Mouse (Mus musculus) embryonic stem cell, embryonic (primary cell): ENCODE measurements around the gene Yipf6.
"Not testable (repeated sequence)": the region's sequence is repeated elsewhere in the genome, so short reads cannot be mapped to it uniquely, and the experiment has no call there.

Experiments
- CTCF ChIA-PET, 4 experiments: fragments of 300-600 bp in 2 of 4; fragments of 350-600 bp in 2 of 4; sonication (Branson Sonifier 250); formaldehyde crosslinking; loops; one replicate each; lab custom pipeline; 2022; ENCODE audit warnings: inconsistent platforms in 2 of 4; lab: Charles Lee
- POLR2A ChIA-PET, 4 experiments: fragments of 300-600 bp in 2 of 4; fragments of 350-600 bp in 2 of 4; sonication (Branson Sonifier 250); formaldehyde crosslinking; loops; one replicate each; lab custom pipeline; 2022; ENCODE audit warnings: antibody characterized with exemption in 4 of 4, inconsistent platforms in 1 of 4; lab: Charles Lee

Yipf6 gene

GRCm38 (mm10) chrX:98936101-98936500, at the start of gene Yipf6:
Gene Yipf6 (plus strand): TSS chrX:98936316.
- CTCF ChIA-PET: interaction anchor here in 3 of 4 experiments (0.5 to 1.3 kb wide), 5 partner anchors 16 to 123 kb away, joined by 3 to 8 read pairs (median 3); no protein-coding TSS in a partner anchor
- POLR2A ChIA-PET: interaction anchor here in 3 of 4 experiments (0.7 to 2.1 kb wide), 8 partner anchors 9 to 621 kb away, joined by 3 to 12 read pairs (median 3); partner anchors contain the start of gene Ophn1 (in 1 of the 3)

DNA sequence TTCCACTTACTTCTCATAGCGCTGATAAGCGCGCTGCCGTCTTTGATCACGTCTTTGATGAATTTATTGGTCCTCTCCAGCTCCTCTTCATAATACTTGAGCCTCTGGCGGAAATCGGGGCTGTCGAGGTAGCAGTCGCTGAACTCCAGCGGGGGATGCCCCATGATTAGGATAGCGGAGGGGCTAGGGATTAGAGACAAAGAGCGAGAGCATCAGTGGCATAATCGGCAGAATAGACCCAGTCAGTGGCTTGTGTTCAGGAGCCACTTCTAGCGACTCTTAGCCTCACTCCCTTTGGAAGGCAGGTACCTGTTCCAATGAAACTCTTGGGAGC, 46.1 kb upstream of the Yipf6 start:
- ChIA-PET CTCF (no interaction called here), POLR2A (interaction anchor here in 1 of 4 experiments (0.7 kb wide), 1 partner anchor 77 kb away, joined by 3 read pairs; no protein-coding TSS in a partner anchor)

GRCm38 (mm10) chrX:98890406-98891116, 45.6 kb upstream of the Yipf6 start, which contains the start of gene Ophn1:
Gene Ophn1 (minus strand): TSS chrX:98891025.
- POLR2A ChIA-PET: interaction anchor here in 2 of 4 experiments (0.7 to 1.1 kb wide), 3 partner anchors 9 to 76 kb away, joined by 3 read pairs; no protein-coding TSS in a partner anchor
- CTCF ChIA-PET: no interaction called here

GRCm38 (mm10) chrX:98898307-98898706, 37.8 kb upstream of the Yipf6 start:
- POLR2A ChIA-PET: no interaction called here
- CTCF ChIA-PET: no interaction called here

GRCm38 (mm10) chrX:98904226-98904625, 31.9 kb upstream of the Yipf6 start:
- ChIA-PET CTCF (no interaction called here), POLR2A (no interaction called here)

- ChIA-PET CTCF (interaction anchor here in 1 of 4 experiments (1.2 kb wide), 1 partner anchor 10 kb away, joined by 3 read pairs; no protein-coding TSS in a partner anchor), POLR2A (no interaction called here)
These were observed 27.2 kb upstream of the Yipf6 start for GRCm38 (mm10) chrX:98908910-98909309.

DNA sequence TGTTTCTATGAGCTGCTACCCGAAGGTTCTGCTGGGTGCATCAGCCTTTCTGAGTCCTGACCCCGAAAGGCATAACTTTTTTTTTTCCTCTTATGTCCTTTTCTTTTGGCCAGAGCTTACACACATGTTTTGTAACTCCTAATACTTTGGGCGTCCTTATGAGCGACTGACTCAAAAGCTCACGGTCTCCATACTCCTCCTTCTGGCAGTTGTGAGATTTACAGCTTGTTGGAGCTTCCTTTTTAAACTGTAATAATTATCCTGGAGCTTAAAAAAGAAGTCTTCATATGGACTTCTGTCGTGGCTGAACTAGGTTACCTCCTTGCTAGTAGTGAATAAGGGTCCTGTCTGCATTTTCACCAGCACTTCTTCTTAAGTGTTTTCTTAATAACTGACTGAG, 16.7 kb upstream of the Yipf6 start:
- CTCF ChIA-PET: interaction anchor here (0.5 to 1.4 kb wide), 12 partner anchors 11 to 1488 kb away, joined by 3 to 4 read pairs (median 3); no protein-coding TSS in a partner anchor
- POLR2A ChIA-PET: interaction anchor here (0.6 to 1.5 kb wide), 5 partner anchors 17 to 1672 kb away, joined by 3 to 8 read pairs (median 3); partner anchors contain the start of gene Yipf6 (in 1 of the 4)

DNA sequence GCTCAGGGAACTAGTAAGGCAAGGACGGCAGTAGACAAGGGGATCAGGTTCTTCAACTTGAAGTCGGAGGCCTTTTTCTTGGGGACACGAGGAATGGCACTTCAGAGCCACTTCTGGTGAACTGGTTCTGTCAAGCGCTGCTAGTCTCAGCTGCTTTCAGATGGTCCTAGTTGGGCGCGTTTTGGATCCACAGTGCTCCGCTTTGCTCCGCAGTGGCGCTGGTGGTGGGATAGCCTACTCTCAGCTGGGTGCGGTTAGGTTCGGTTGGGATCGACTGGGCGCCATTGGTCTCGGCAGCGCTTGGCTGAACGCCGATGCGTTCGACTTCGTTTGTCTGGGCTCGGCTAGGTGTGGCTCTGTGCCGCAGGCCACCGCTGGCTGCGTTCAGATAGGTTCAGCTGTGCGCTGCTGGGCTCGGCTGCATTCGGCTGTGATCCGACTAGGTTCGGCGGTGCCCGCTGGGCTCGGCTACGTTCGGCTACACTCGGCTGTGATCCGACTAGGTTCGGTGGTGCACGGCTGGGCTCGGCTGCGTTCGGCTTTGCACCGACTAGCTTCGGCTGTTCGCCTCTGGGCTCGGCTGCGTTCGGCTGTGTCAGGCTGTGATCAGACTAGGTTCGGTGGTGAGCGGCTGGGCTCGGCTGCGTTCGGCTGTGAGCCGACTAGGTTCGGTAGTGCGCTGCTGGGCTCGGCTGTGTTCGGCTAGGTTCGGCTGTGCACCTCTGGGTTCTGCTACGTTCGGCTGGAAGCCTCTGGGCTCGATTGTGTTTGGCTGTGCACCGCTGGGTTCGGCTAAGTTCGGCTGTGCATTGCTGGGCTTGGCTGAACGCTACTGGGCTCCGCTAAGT, 815 bp downstream of the Yipf6 start:
- POLR2A ChIA-PET: interaction anchor here (0.7 to 2.1 kb wide), 16 partner anchors 9 to 1561 kb away, joined by 3 to 12 read pairs (median 3); partner anchors contain the start of gene Ophn1 (in 1 of the 4)

DNA sequence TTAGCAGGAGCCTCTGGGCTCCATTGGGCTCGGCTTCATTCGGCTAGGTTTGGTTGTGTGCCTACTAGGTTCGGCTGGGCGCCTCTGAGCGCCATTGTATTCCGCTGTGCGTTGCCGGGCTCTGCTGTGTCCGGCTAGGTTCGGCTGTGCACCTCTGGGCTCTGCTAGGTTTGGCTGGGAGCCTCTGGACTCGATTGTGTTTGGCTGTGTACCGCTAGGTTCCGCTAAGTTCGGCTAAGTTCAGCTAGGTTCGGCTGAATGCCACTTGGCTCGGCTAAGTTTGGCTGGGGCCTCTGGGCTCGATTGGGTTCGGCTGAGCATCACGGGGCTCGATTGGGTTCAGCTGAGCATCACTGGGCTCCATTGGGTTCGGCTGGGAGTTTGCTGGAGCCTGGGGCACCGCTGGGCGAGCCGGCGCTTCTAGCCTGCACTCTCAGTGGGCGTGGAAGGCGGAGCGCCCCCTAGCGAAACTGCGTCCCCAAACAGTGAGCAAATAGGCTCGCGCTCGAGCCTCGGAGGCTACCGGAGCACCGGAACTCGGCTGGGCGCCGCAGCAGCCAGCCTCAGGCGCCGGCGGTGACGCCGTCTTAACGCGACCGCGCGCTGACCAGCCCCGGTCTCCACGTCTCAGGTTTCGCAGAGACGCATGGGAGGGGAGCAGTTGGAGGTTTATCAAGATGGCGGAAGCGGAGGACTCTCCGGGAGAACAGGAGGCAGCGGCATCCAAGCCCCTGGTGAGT, 1.6 kb downstream of the Yipf6 start:
- ChIA-PET CTCF (interaction anchor here in 2 of 4 experiments (0.6 to 1.8 kb wide), 2 partner anchors 16 to 17 kb away, joined by 3 to 4 read pairs; no protein-coding TSS in a partner anchor), POLR2A (interaction anchor here in 3 of 4 experiments (0.7 to 2.1 kb wide), 12 partner anchors 8 to 1561 kb away, joined by 3 to 12 read pairs (median 3); no protein-coding TSS in a partner anchor)

More for the DNA sequence above, 815 bp downstream of the Yipf6 start:
- CTCF ChIA-PET: interaction anchor here in 2 of 4 experiments (0.6 to 1.3 kb wide), 5 partner anchors 17 to 122 kb away, joined by 3 to 8 read pairs (median 3); no protein-coding TSS in a partner anchor

- ChIA-PET POLR2A (interaction anchor here in 3 of 4 experiments (0.7 to 1.0 kb wide), 3 partner anchors 12 to 57 kb away, joined by 3 to 6 read pairs (median 4); no protein-coding TSS in a partner anchor), CTCF (interaction anchor here in 3 of 4 experiments (0.6 to 1.5 kb wide), 10 partner anchors 10 to 637 kb away, joined by 3 to 11 read pairs (median 5); partner anchors contain the start of gene Yipf6 (in 1 of the 3))
These were observed 17.8 kb downstream of the Yipf6 start for GRCm38 (mm10) chrX:98953941-98954340.

- CTCF ChIA-PET: no interaction called here
These were observed 22.2 kb downstream of the Yipf6 start for GRCm38 (mm10) chrX:98958287-98958686.

DNA sequence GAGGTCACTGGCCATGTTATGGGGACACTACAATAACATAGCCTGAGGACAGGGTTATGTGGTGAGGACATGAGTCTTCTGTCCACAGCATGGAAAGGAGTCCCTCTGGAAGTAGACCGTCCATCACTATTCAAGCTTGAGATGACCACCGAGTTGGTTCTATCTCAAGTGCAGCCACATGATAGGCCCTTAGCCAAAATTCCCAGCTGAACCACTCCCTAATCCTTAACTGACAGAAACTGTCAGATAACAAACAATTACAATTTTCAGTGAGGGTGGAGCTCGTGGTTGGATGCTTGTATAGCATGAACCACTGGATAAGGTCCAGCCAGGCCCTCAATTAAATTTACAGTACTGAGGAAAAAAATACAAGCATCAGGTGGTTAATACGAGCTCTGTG, 22.9 kb downstream of the Yipf6 start:
- POLR2A ChIA-PET: no interaction called here
- CTCF ChIA-PET: no interaction called here

More at GRCm38 (mm10) chrX:98958287-98958686, 22.2 kb downstream of the Yipf6 start:
- POLR2A ChIA-PET: no interaction called here

GRCm38 (mm10) chrX:98963742-98964141, 27.6 kb downstream of the Yipf6 start:
- ChIA-PET CTCF (no interaction called here), POLR2A (no interaction called here)

DNA sequence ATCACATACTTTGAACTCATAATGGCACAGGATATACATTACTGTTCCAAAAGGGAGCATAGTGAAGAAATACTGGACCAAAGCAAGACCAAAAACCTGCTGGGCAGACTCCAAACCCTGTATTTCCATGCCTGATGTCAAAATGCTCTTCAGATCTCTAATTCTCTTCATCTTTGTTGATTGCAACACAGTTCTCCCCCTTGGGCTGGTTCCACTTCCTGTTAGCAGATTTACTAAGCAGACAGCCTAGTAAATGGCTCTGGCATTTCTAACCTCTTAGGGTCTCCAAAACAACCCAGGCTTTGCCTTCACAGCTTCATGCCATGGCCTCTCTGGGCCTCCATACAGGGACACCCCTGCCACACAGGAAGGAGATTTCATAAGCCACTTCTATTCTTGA, 28.4 kb downstream of the Yipf6 start:
- POLR2A ChIA-PET: no interaction called here
- CTCF ChIA-PET: no interaction called here

- POLR2A ChIA-PET: not testable (repeated sequence)
- CTCF ChIA-PET: interaction anchor here in 1 of 4 experiments (0.6 kb wide), 1 partner anchor 31 kb away, joined by 4 read pairs; no protein-coding TSS in a partner anchor
These were observed 50.5 kb downstream of the Yipf6 start for GRCm38 (mm10) chrX:98986611-98987010.

GRCm38 (mm10) chrX:98989574-98989973, 53.5 kb downstream of the Yipf6 start:
- ChIA-PET POLR2A (interaction anchor here in 3 of 4 experiments (1.1 to 1.6 kb wide), 4 partner anchors 53 to 69 kb away, joined by 4 to 6 read pairs (median 4); no protein-coding TSS in a partner anchor), CTCF (interaction anchor here (0.8 to 3.7 kb wide), 5 partner anchors 53 to 431 kb away, joined by 3 to 20 read pairs (median 4); partner anchors contain the start of gene Yipf6 (in 1 of the 4))
